Mouse (Mus musculus) CH12.LX (cell line): ENCODE data around the gene Serpina5. TPM values are rescaled to one million over a fixed set of nuclear protein-coding genes. Genes with fewer than 3 reads are reported as not detected.

Experiments used
- polyA plus RNA-seq: library from polyadenylated mRNA; unstranded; fragments of >175 nt; gene quantifications from 2 replicates; pipeline ENCODE4 v1.2.1, GENCODE M21; 2012; ENCODE audit warnings: low read depth; ENCODE audit not compliant: insufficient read length
- total RNA-seq, 2 experiments: library from RNA; depleted of rRNA; stranded (reverse); fragments of 300-350 nt in 1 of 2; fragments of >200 nt in 1 of 2; gene quantifications; 2 replicates each; pipeline ENCODE4 v1.2.3; 2012 to 2014

The Serpina5 gene
- total and polyA plus RNA-seq, 3 experiments: not detected

Other genes starting within 250 kb of the Serpina5 start
- gene Serpina1a, start 237.6 kb upstream of the Serpina5 start, total RNA-seq (2012; rRNA removed): not detected in 2 replicates
- gene Serpina1a, start 237.6 kb upstream of the Serpina5 start, total RNA-seq (2014; rRNA removed): not detected in 2 replicates
- gene Serpina1a, start 237.6 kb upstream of the Serpina5 start, polyA plus RNA-seq: not detected in 2 replicates
- not detected in 2 replicates for gene Serpina1c, start 196.2 kb upstream of the Serpina5 start, total RNA-seq (2012; rRNA removed)
- gene Serpina1c, start 196.2 kb upstream of the Serpina5 start, total RNA-seq (2014; rRNA removed): not detected in 2 replicates
- not detected in 2 replicates for gene Serpina1c, start 196.2 kb upstream of the Serpina5 start, polyA plus RNA-seq
- not detected in 2 replicates for gene Serpina1e, start 142.1 kb upstream of the Serpina5 start, total RNA-seq (2012; rRNA removed)
- not detected in 2 replicates for gene Serpina1e, start 142.1 kb upstream of the Serpina5 start, total RNA-seq (2014; rRNA removed)
- gene Serpina1e, start 142.1 kb upstream of the Serpina5 start, polyA plus RNA-seq: not detected in 2 replicates
- 0.34 TPM in 2 replicates for gene Serpina11, start 111.2 kb upstream of the Serpina5 start, total RNA-seq (2012; rRNA removed)
- 0.43 and 0.50 TPM in 2 replicates for gene Serpina11, start 111.2 kb upstream of the Serpina5 start, total RNA-seq (2014; rRNA removed)
- 0.27 and 0.45 TPM in 2 replicates for gene Serpina11, start 111.2 kb upstream of the Serpina5 start, polyA plus RNA-seq
- gene Serpina9, start 87.4 kb upstream of the Serpina5 start, total RNA-seq (2012; rRNA removed): 0.08 and 0.13 TPM in 2 replicates
- 0.36 and 0.42 TPM in 2 replicates for gene Serpina9, start 87.4 kb upstream of the Serpina5 start, total RNA-seq (2014; rRNA removed)
- gene Serpina9, start 87.4 kb upstream of the Serpina5 start, polyA plus RNA-seq: 0.23 TPM in 1 of 2 replicates, not detected in the other
- gene Serpina12, start 56.7 kb upstream of the Serpina5 start, total RNA-seq (2012; rRNA removed): not detected in 2 replicates
- not detected in 2 replicates for gene Serpina12, start 56.7 kb upstream of the Serpina5 start, total RNA-seq (2014; rRNA removed)
- gene Serpina12, start 56.7 kb upstream of the Serpina5 start, polyA plus RNA-seq: 0.08 and 0.09 TPM in 2 replicates
- not detected in 2 replicates for gene Serpina3a, start 11.6 kb downstream of the Serpina5 start, total RNA-seq (2012; rRNA removed)
- gene Serpina3a, start 11.6 kb downstream of the Serpina5 start, total RNA-seq (2014; rRNA removed): not detected in 2 replicates
- not detected in 2 replicates for gene Serpina3a, start 11.6 kb downstream of the Serpina5 start, polyA plus RNA-seq
- not detected in 2 replicates for gene Serpina3b, start 26.9 kb downstream of the Serpina5 start, total RNA-seq (2012; rRNA removed)
- not detected in 2 replicates for gene Serpina3b, start 26.9 kb downstream of the Serpina5 start, total RNA-seq (2014; rRNA removed)
- not detected in 2 replicates for gene Serpina3b, start 26.9 kb downstream of the Serpina5 start, polyA plus RNA-seq
- not detected in 2 replicates for gene Serpina3c, start 52.8 kb downstream of the Serpina5 start, total RNA-seq (2012; rRNA removed)
- gene Serpina3c, start 52.8 kb downstream of the Serpina5 start, total RNA-seq (2014; rRNA removed): not detected in 2 replicates
- gene Serpina3c, start 52.8 kb downstream of the Serpina5 start, polyA plus RNA-seq: not detected in 2 replicates
- 0.08 TPM in 1 of 2 replicates, not detected in the other for gene Serpina3f, start 113.4 kb downstream of the Serpina5 start, total RNA-seq (2012; rRNA removed)
- gene Serpina3f, start 113.4 kb downstream of the Serpina5 start, total RNA-seq (2014; rRNA removed): 0.35 TPM in 1 of 2 replicates, not detected in the other
- gene Serpina3f, start 113.4 kb downstream of the Serpina5 start, polyA plus RNA-seq: 0.22 and 0.51 TPM in 2 replicates
- 0.88 and 1.4 TPM in 2 replicates for gene Serpina3g, start 135.1 kb downstream of the Serpina5 start, total RNA-seq (2012; rRNA removed)
- gene Serpina3g, start 135.1 kb downstream of the Serpina5 start, total RNA-seq (2014; rRNA removed): 12.9 and 13.9 TPM in 2 replicates
- 9.3 and 11.7 TPM in 2 replicates for gene Serpina3g, start 135.1 kb downstream of the Serpina5 start, polyA plus RNA-seq
- not detected in 2 replicates for gene Serpina3i, start 162.0 kb downstream of the Serpina5 start, total RNA-seq (2012; rRNA removed)
- not detected in 2 replicates for gene Serpina3i, start 162.0 kb downstream of the Serpina5 start, total RNA-seq (2014; rRNA removed)
- not detected in 2 replicates for gene Serpina3i, start 162.0 kb downstream of the Serpina5 start, polyA plus RNA-seq
- not detected in 2 replicates for gene Serpina3j, start 213.4 kb downstream of the Serpina5 start, total RNA-seq (2012; rRNA removed)
- not detected in 2 replicates for gene Serpina3j, start 213.4 kb downstream of the Serpina5 start, total RNA-seq (2014; rRNA removed)
- gene Serpina3j, start 213.4 kb downstream of the Serpina5 start, polyA plus RNA-seq: not detected in 2 replicates
- not detected in 2 replicates for gene Serpina3k, start 237.4 kb downstream of the Serpina5 start, total RNA-seq (2012; rRNA removed)
- not detected in 2 replicates for gene Serpina3k, start 237.4 kb downstream of the Serpina5 start, total RNA-seq (2014; rRNA removed)
- not detected in 2 replicates for gene Serpina3k, start 237.4 kb downstream of the Serpina5 start, polyA plus RNA-seq
- gene Serpina3m, start 237.4 kb downstream of the Serpina5 start, total RNA-seq (2012; rRNA removed): not detected in 2 replicates
- not detected in 2 replicates for gene Serpina3m, start 237.4 kb downstream of the Serpina5 start, total RNA-seq (2014; rRNA removed)
- not detected in 2 replicates for gene Serpina3m, start 237.4 kb downstream of the Serpina5 start, polyA plus RNA-seq